Mouse (Mus musculus) CH12.LX (cell line): ENCODE data around the gene Sec22a. TPM values are rescaled to one million over a fixed set of nuclear protein-coding genes. Genes with fewer than 3 reads are reported as not detected.

Experiments
- DNase-seq: peaks from one replicate; pipeline ENCODE4 v3.0.0-alpha.2; 2013; ENCODE audit errors: extremely low read depth
- H3K27ac ChIP-seq: 2 replicates; pipeline ENCODE4 v1.5.1; 2012; ENCODE audit warnings: low read depth, mild to moderate bottlenecking, control low read depth, moderate library complexity; ENCODE audit not compliant: insufficient read depth
- H3K27me3 ChIP-seq: replicated peaks from 2 replicates; pipeline ENCODE3; 2012; ENCODE audit warnings: inconsistent platforms
- H3K36me3 ChIP-seq, 2 experiments: replicated peaks in 1 of 2; 2 replicates each; pipeline versions ENCODE3 to v1.6.1; 2012; ENCODE audit warnings: inconsistent platforms in 1 of 2, low read length in 1 of 2, mild to moderate bottlenecking in 1 of 2, mixed read lengths in 1 of 2, moderate library complexity in 1 of 2; ENCODE audit not compliant: control insufficient read depth in 1 of 2, insufficient read depth in 1 of 2
- H3K4me1 ChIP-seq, 2 experiments: 2 replicates each; pipeline ENCODE4 v1.6.1; 2012; ENCODE audit warnings: inconsistent platforms in 1 of 2, moderate library complexity in 1 of 2; ENCODE audit not compliant: insufficient read depth in 2 of 2, control insufficient read depth in 1 of 2
- H3K4me2 ChIP-seq: 2 replicates; pipeline ENCODE4 v1.6.1; 2012; ENCODE audit warnings: low read depth, mild to moderate bottlenecking, control low read depth; ENCODE audit not compliant: poor library complexity, insufficient read depth, severe bottlenecking
- H3K4me3 ChIP-seq, 3 experiments: fragments of 150-350 bp in 1 of 3; sonication (generic) in 1 of 3; replicated peaks in 1 of 3; 2 replicates each; pipeline versions ENCODE3 to v1.5.1; 2011 to 2012; ENCODE audit warnings: low read depth in 2 of 3, low read length in 2 of 3, mild to moderate bottlenecking in 2 of 3, moderate library complexity in 2 of 3, control low read depth in 1 of 3, improper control_type of control experiment in 1 of 3, inconsistent platforms in 1 of 3, mixed read lengths in 1 of 3; ENCODE audit not compliant: poor library complexity in 1 of 3
- H3K79me2 ChIP-seq: replicated peaks from 2 replicates; pipeline ENCODE4 v1.6.1; 2012; ENCODE audit warnings: mild to moderate bottlenecking, moderate library complexity; ENCODE audit not compliant: control insufficient read depth, poor library complexity, insufficient read depth, severe bottlenecking; ENCODE audit errors: extremely low read depth
- H3K9ac ChIP-seq: 2 replicates; pipeline ENCODE4 v1.6.1; 2012; ENCODE audit warnings: low read depth, mild to moderate bottlenecking, control low read depth, moderate library complexity; ENCODE audit not compliant: insufficient read depth
- H3K9me3 ChIP-seq: replicated peaks from 2 replicates; pipeline ENCODE3; 2012; ENCODE audit warnings: low read length, inconsistent platforms, mixed read lengths
- BHLHE40 ChIP-seq: IDR thresholded peaks from 2 replicates; pipeline ENCODE4 v1.6.1; 2011; ENCODE audit warnings: mild to moderate bottlenecking, low read depth, low read length, improper control_type of control experiment
- CHD2 ChIP-seq: IDR thresholded peaks from 2 replicates; pipeline ENCODE4 v1.6.1; 2011; ENCODE audit warnings: low read length, improper control_type of control experiment
- CTCF ChIP-seq, 2 experiments: IDR thresholded peaks in 1 of 2; conservative IDR thresholded peaks in 1 of 2; 2 replicates each; pipeline ENCODE4 v1.5.1; 2011 to 2012; ENCODE audit warnings: low read depth in 2 of 2, low read length in 2 of 2, improper control_type of control experiment in 1 of 2, inconsistent platforms in 1 of 2, mild to moderate bottlenecking in 1 of 2, moderate library complexity in 1 of 2
- E2F4 ChIP-seq: IDR thresholded peaks from 2 replicates; pipeline ENCODE4 v1.6.1; 2011; ENCODE audit warnings: low read depth, low read length, improper control_type of control experiment; ENCODE audit not compliant: insufficient replicate concordance
- ELF1 ChIP-seq: IDR thresholded peaks from 2 replicates; pipeline ENCODE4 v1.6.1; 2014; ENCODE audit warnings: low read depth, mild to moderate bottlenecking, inconsistent platforms, low read length, improper control_type of control experiment
- EP300 ChIP-seq: IDR thresholded peaks from 2 replicates; pipeline ENCODE4 v1.6.1; 2011; ENCODE audit warnings: low read length, improper control_type of control experiment
- ETS1 ChIP-seq: conservative IDR thresholded peaks from 2 replicates; pipeline ENCODE4 v1.6.1; 2012; ENCODE audit warnings: low read depth, mild to moderate bottlenecking, inconsistent platforms, low read length, improper control_type of control experiment, moderate library complexity
- HCFC1 ChIP-seq: IDR thresholded peaks from 2 replicates; pipeline ENCODE4 v1.6.1; 2012; ENCODE audit warnings: low read depth, mild to moderate bottlenecking, inconsistent platforms, low read length, improper control_type of control experiment
- IRF4 ChIP-seq: IDR thresholded peaks from 2 replicates; pipeline ENCODE4 v1.6.1; 2014; ENCODE audit warnings: low read depth, mild to moderate bottlenecking, inconsistent platforms, low read length, improper control_type of control experiment
- NRF1 ChIP-seq: IDR thresholded peaks from 2 replicates; pipeline ENCODE4 v1.6.1; 2014; ENCODE audit warnings: low read depth, mild to moderate bottlenecking, inconsistent platforms, low read length, improper control_type of control experiment, moderate library complexity
- RAD21 ChIP-seq: IDR thresholded peaks from 2 replicates; pipeline ENCODE4 v1.6.1; 2011; ENCODE audit warnings: low read depth, mild to moderate bottlenecking, low read length, improper control_type of control experiment, moderate library complexity
- RCOR1 ChIP-seq: conservative IDR thresholded peaks from 2 replicates; pipeline ENCODE4 v1.6.1; 2012; ENCODE audit warnings: low read depth, mild to moderate bottlenecking, inconsistent platforms, low read length, improper control_type of control experiment
- SMC3 ChIP-seq: IDR thresholded peaks from 2 replicates; pipeline ENCODE4 v1.6.1; 2011; ENCODE audit warnings: low read depth, low read length, improper control_type of control experiment
- TCF12 ChIP-seq: IDR thresholded peaks from 2 replicates; pipeline ENCODE4 v1.6.1; 2014; ENCODE audit warnings: low read depth, mild to moderate bottlenecking, inconsistent platforms, low read length, improper control_type of control experiment
- USF1 ChIP-seq: IDR thresholded peaks from 2 replicates; pipeline ENCODE4 v1.6.1; 2014; ENCODE audit warnings: low read depth, mild to moderate bottlenecking, inconsistent platforms, low read length, improper control_type of control experiment
- USF2 ChIP-seq: conservative IDR thresholded peaks from 2 replicates; pipeline ENCODE4 v1.6.1; 2011; ENCODE audit warnings: low read depth, low read length, improper control_type of control experiment
- ZC3H11A ChIP-seq: IDR thresholded peaks from 2 replicates; pipeline ENCODE4 v1.6.1; 2012; ENCODE audit warnings: low read depth, mild to moderate bottlenecking, inconsistent platforms, low read length, improper control_type of control experiment
- ZMIZ1 ChIP-seq: IDR thresholded peaks from 2 replicates; pipeline ENCODE4 v1.6.1; 2012; ENCODE audit warnings: low read depth, mild to moderate bottlenecking, inconsistent platforms, low read length, improper control_type of control experiment
- dilution Hi-C: fragments of 300-500 bp; cut with MboI; formaldehyde crosslinking; loops from 2 replicates; pipeline ENCODE4 v1.14.3; 2020; ENCODE audit warnings: low sequenced_read_pairs; ENCODE audit not compliant: extremely low pct_unique_long_range_greater_than_20kb, extremely low pct_ligation_motif_present
- in situ Hi-C: fragments of 300-500 bp; cut with MboI; formaldehyde crosslinking; loops from 3 replicates; pipeline ENCODE4 v1.14.3; 2019; ENCODE audit warnings: low sequenced_read_pairs, low pct_ligation_motif_present, low pct_unique_long_range_greater_than_20kb, mixed read lengths
- polyA plus RNA-seq: library from polyadenylated mRNA; unstranded; fragments of >175 nt; gene quantifications from 2 replicates; pipeline ENCODE4 v1.2.1, GENCODE M21; 2012; ENCODE audit warnings: low read depth; ENCODE audit not compliant: insufficient read length
- total RNA-seq, 2 experiments: library from RNA; depleted of rRNA; stranded (reverse); fragments of 300-350 nt in 1 of 2; fragments of >200 nt in 1 of 2; gene quantifications; 2 replicates each; pipeline ENCODE4 v1.2.3; 2012 to 2014

The Sec22a gene
- total and polyA plus RNA-seq, 3 experiments: 8.6 to 17.8 (median 10.8) TPM

DNA sequence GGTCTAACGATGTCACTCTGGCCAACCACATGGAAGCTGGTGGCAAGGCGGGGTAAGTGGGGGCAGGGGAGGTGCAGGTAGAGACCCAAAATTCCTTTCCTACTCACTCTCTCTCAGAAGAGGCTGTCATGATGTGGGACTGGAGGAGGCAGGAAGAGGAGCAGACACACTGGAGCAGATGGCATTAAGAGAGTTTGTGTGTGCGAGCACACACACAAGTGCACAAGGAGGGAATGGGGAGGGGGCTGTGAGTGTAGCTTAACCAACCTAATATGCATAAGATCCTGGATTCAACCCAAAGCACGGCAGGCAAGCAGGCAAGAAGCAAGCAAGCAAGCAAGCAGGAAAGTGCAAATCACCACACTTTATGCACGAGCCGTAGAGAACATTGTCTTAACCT lies 92.8 kb downstream of the Sec22a start:
- no peak for DNase-seq
- no peaks in the 10 kb centered on the region for H3K36me3 ChIP-seq
- H3K4me2 ChIP-seq: no peak overlapping the region
- no peak for TF ChIP-seq RCOR1
- no peak for TF ChIP-seq USF2
- no peak for TF ChIP-seq ZC3H11A
- no peak for TF ChIP-seq EP300
- no peak for TF ChIP-seq HCFC1
- no peak for TF ChIP-seq SMC3
- no peak for TF ChIP-seq TCF12
- no peak for TF ChIP-seq ETS1
- TF ChIP-seq IRF4: no peak
- no peak for TF ChIP-seq ZMIZ1
- no peak for TF ChIP-seq RAD21
- TF ChIP-seq, all 38 proteins: peak for 0
- Histone ChIP-seq H3K27ac (no peak overlapping the region), H3K27me3 (peaks cover 85% of the 10 kb centered on the region), H3K4me1 (peaks cover 0 to under 1% of the 10 kb centered on the region in 2 experiments; a peak in 1 of 4 replicates), H3K9ac (no peak overlapping the region), H3K9me3 (no peaks in the 10 kb centered on the region), H3K79me2 (no peaks in the 10 kb centered on the region), H3K4me3 (no peak overlapping the region)
- in situ Hi-C loops (no loop called here), dilution Hi-C loops (no loop called here)

DNA sequence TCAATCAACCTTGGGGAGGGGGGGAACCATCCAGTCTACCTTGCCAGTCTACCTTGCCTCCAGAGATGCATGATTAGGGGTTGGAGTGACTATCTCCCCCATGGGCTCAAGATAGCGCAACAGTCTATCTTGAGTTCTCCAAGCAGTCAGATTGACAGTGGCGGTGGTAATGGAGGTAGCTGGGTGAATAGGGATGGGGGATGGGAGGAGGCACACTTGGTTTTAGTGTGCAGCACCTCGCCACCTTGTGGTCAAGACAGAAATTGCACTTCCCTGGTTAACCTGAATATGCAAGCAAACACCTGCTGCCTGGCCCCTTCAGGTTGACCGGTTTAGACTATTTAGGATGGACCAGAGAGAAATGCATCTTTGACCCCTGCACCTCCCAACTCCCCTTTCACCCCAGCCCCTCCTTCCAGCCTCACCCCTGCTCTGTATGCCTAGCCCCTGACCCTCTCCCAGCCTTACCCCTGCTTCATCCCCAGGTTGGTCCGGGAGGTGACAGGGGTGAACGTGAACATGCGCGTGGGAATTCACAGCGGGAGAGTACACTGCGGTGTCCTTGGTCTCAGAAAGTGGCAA lies 93.3 kb downstream of the Sec22a start:
- no peaks in the 10 kb centered on the region for H3K9me3 ChIP-seq
- DNase-seq: peak; percentile 91
- TF ChIP-seq USF1: no peak
- peak; percentile 93 to 100 for TF ChIP-seq CTCF (conservative IDR thresholded peaks at IDR 0.05 in 1 of 2, IDR thresholded peaks at IDR 0.05 in 1 of 2; ENCODE audit: low read depth in 2 of 2, low read length in 2 of 2)
- peak; percentile 79 for TF ChIP-seq RAD21
- TF ChIP-seq ZMIZ1: no peak
- TF ChIP-seq HCFC1: no peak
- TF ChIP-seq RCOR1: no peak
- peak; percentile 95 for TF ChIP-seq SMC3
- TF ChIP-seq E2F4: no peak
- TF ChIP-seq ZC3H11A: peak; percentile 7; the same call in 1 of the 2 replicates
- peak; percentile 95 for TF ChIP-seq CHD2
- peak; percentile 36; the same call in 1 of the 2 replicates for TF ChIP-seq ELF1
- TF ChIP-seq IRF4: no peak
- no peak for TF ChIP-seq NRF1
- peak; percentile 56 for TF ChIP-seq BHLHE40
- H3K4me1 ChIP-seq: peaks cover 0 to 5% of the 10 kb centered on the region in 2 experiments; a peak in 2 of 4 replicates
- dilution Hi-C loops (no loop called here), in situ Hi-C loops (no loop called here)
- H3K27me3 ChIP-seq: peaks cover 86% of the 10 kb centered on the region
- no peaks in the 10 kb centered on the region for H3K79me2 ChIP-seq
- no peak overlapping the region for H3K27ac ChIP-seq
- H3K9ac ChIP-seq: no peak overlapping the region
- no peaks in the 10 kb centered on the region for H3K36me3 ChIP-seq
- no peak overlapping the region for H3K4me3 ChIP-seq
- H3K4me2 ChIP-seq: no peak overlapping the region

Other genes starting within 250 kb of the Sec22a start
- gene Adcy5, start 209.0 kb downstream of the Sec22a start, total RNA-seq (2012; rRNA removed): 0.04 TPM in 2 replicates
- 0.03 TPM in 1 of 2 replicates, not detected in the other for gene Adcy5, start 209.0 kb downstream of the Sec22a start, total RNA-seq (2014; rRNA removed)
- gene Adcy5, start 209.0 kb downstream of the Sec22a start, polyA plus RNA-seq: 0.03 TPM in 1 of 2 replicates, not detected in the other
- gene Pdia5, start 127.0 kb upstream of the Sec22a start, total RNA-seq (2012; rRNA removed): not detected in 2 replicates
- gene Pdia5, start 127.0 kb upstream of the Sec22a start, total RNA-seq (2014; rRNA removed): not detected in 2 replicates
- not detected in 2 replicates for gene Pdia5, start 127.0 kb upstream of the Sec22a start, polyA plus RNA-seq
- gene Sema5b, start 177.2 kb upstream of the Sec22a start, total RNA-seq (2012; rRNA removed): 0.04 TPM in 1 of 2 replicates, not detected in the other
- not detected in 2 replicates for gene Sema5b, start 177.2 kb upstream of the Sec22a start, total RNA-seq (2014; rRNA removed)
- not detected in 2 replicates for gene Sema5b, start 177.2 kb upstream of the Sec22a start, polyA plus RNA-seq